Mouse (Mus musculus) ES-E14 (cell line): ENCODE measurements around the gene Terb1. TPM values are rescaled to one million over a fixed set of nuclear protein-coding genes. Genes with fewer than 3 reads are reported as not detected.

Source experiments
- DNase-seq: peaks from one replicate; pipeline ENCODE4 v3.0.0-alpha.2; 2013; ENCODE audit warnings: low read depth, low spot score
- H3K27ac ChIP-seq: 2 replicates; pipeline ENCODE4 v1.5.1; 2012; ENCODE audit warnings: low read depth, mild to moderate bottlenecking, low read length, moderate library complexity, mixed read lengths; ENCODE audit not compliant: poor library complexity, insufficient read depth, severe bottlenecking
- H3K36me3 ChIP-seq: 2 replicates; pipeline ENCODE4 v1.6.1; 2012; ENCODE audit warnings: mild to moderate bottlenecking, low read length, moderate library complexity, mixed read lengths; ENCODE audit not compliant: control insufficient read depth, poor library complexity, insufficient read depth, severe bottlenecking
- H3K4me1 ChIP-seq, 2 experiments: fragments of 150-350 bp in 1 of 2; sonication (generic) in 1 of 2; 2 replicates each; pipeline ENCODE4 v1.6.1; 2012; ENCODE audit warnings: low read length in 2 of 2, mild to moderate bottlenecking in 1 of 2, mixed read lengths in 1 of 2; ENCODE audit not compliant: control insufficient read depth in 2 of 2, insufficient read depth in 2 of 2, poor library complexity in 1 of 2
- H3K4me3 ChIP-seq, 2 experiments: fragments of 150-350 bp in 1 of 2; sonication (generic) in 1 of 2; 2 replicates each; pipeline ENCODE4 v1.5.1; 2012; ENCODE audit warnings: low read length in 2 of 2, low read depth in 1 of 2, mild to moderate bottlenecking in 1 of 2, mixed read lengths in 1 of 2; ENCODE audit not compliant: insufficient read depth in 1 of 2, poor library complexity in 1 of 2, severe bottlenecking in 1 of 2
- H3K9ac ChIP-seq: 2 replicates; pipeline ENCODE4 v1.6.1; 2012; ENCODE audit warnings: low read depth, mild to moderate bottlenecking, low read length, mixed read lengths; ENCODE audit not compliant: poor library complexity, insufficient read depth, severe bottlenecking
- H3K9me3 ChIP-seq: fragments of 150-350 bp; sonication (generic); 2 replicates; pipeline ENCODE4 v1.6.1; 2012; ENCODE audit warnings: low read depth, mild to moderate bottlenecking, low read length; ENCODE audit not compliant: control insufficient read depth, insufficient read depth
- CHD2 ChIP-seq: IDR thresholded peaks from 2 replicates; pipeline ENCODE4 v1.6.1; 2014; ENCODE audit warnings: mild to moderate bottlenecking, low read depth, low read length, inconsistent platforms
- HCFC1 ChIP-seq: IDR thresholded peaks from 2 replicates; pipeline ENCODE4 v1.6.1; 2012; ENCODE audit warnings: low read length, inconsistent platforms, borderline replicate concordance; ENCODE audit not compliant: insufficient read depth
- MAFK ChIP-seq: IDR thresholded peaks from 2 replicates; pipeline ENCODE4 v1.6.1; 2014; ENCODE audit warnings: mild to moderate bottlenecking, low read depth, low read length, inconsistent platforms; ENCODE audit not compliant: insufficient read depth
- ZC3H11A ChIP-seq: IDR thresholded peaks from 2 replicates; pipeline ENCODE4 v1.6.1; 2012; ENCODE audit warnings: low read depth, mild to moderate bottlenecking, inconsistent platforms, low read length, borderline replicate concordance
- ZNF384 ChIP-seq: IDR thresholded peaks from 2 replicates; pipeline ENCODE4 v1.6.1; 2012; ENCODE audit warnings: low read depth, low read length, inconsistent platforms
- in situ Hi-C, 2 experiments: fragments of 600-800 bp; cut with MboI; formaldehyde crosslinking; loops; one replicate each; pipeline ENCODE4 v1.15.1; 2025; ENCODE audit warnings: low sequenced_read_pairs in 2 of 2, inconsistent platforms in 1 of 2; ENCODE audit not compliant: unreplicated experiment in 2 of 2
- total RNA-seq: library from RNA; depleted of rRNA; stranded (reverse); fragments of 300-350 nt; gene quantifications from 2 replicates; pipeline ENCODE4 v1.2.3, GENCODE M21; 2012

The Terb1 gene
- total RNA-seq, 1 experiment = 0.45 TPM

GRCm38 (mm10) chr8:104434826-104435354, 74.8 kb downstream of the Terb1 start:
- no peak for DNase-seq
- Histone ChIP-seq H3K4me1 (peaks cover 4 to 22% of the 10 kb centered on the region in 2 experiments; a peak in 2 of 4 replicates), H3K9ac (peak overlapping the region; percentile 0; the same call in 1 of the 2 replicates), H3K4me3 (peak overlapping the region in 1 of 2 experiments; percentile 44; a peak in 1 of 4 replicates), H3K9me3 (no peaks in the 10 kb centered on the region), H3K27ac (peak overlapping the region; percentile 56; the same call in 1 of the 2 replicates), H3K36me3 (peaks cover 30% of the 10 kb centered on the region)
- in situ Hi-C loops = no loop called here
- TF ChIP-seq HCFC1 = no peak

- Histone ChIP-seq H3K36me3 (peaks cover 27% of the 10 kb centered on the region), H3K9ac (peak overlapping the region; percentile 0; the same call in 1 of the 2 replicates), H3K4me1 (peaks cover 4 to 17% of the 10 kb centered on the region in 2 experiments; a peak in 2 of 4 replicates), H3K9me3 (no peaks in the 10 kb centered on the region), H3K4me3 (no peak overlapping the region), H3K27ac (peak overlapping the region; percentile 79; the same call in 1 of the 2 replicates)
- in situ Hi-C loops = no loop called here
- no peak for DNase-seq
- TF ChIP-seq MAFK (no peak), HCFC1 (no peak), CHD2 (no peak), ZNF384 (no peak)
Measured at GRCm38 (mm10) chr8:104434275-104434674, 75.4 kb downstream of the Terb1 start.

- Histone ChIP-seq H3K4me1 (peaks cover 4 to 16% of the 10 kb centered on the region in 2 experiments; a peak in 2 of 4 replicates), H3K36me3 (peaks cover 28% of the 10 kb centered on the region), H3K27ac (peak overlapping the region; percentile 45; the same call in 1 of the 2 replicates), H3K4me3 (no peak overlapping the region), H3K9ac (no peak overlapping the region), H3K9me3 (no peaks in the 10 kb centered on the region)
- no peak for DNase-seq
- TF ChIP-seq MAFK = no peak
- TF ChIP-seq ZNF384 = no peak; the same call in 1 of the 2 replicates
- no peak for TF ChIP-seq HCFC1
- TF ChIP-seq CHD2 = no peak
- no peak for TF ChIP-seq ZC3H11A
- in situ Hi-C loops = no loop called here
Measured at GRCm38 (mm10) chr8:104433191-104433842, 76.4 kb downstream of the Terb1 start.

GRCm38 (mm10) chr8:104432656-104433055, 77.1 kb downstream of the Terb1 start:
- no peak for DNase-seq
- in situ Hi-C loops = no loop called here
- no peak overlapping the region for H3K4me3 ChIP-seq
- no peak overlapping the region; the same call in 1 of the 2 replicates for H3K27ac ChIP-seq
- H3K36me3 ChIP-seq = peaks cover 31% of the 10 kb centered on the region
- peaks cover 4 to 16% of the 10 kb centered on the region in 2 experiments; a peak in 2 of 4 replicates for H3K4me1 ChIP-seq
- H3K9me3 ChIP-seq = no peaks in the 10 kb centered on the region
- TF ChIP-seq ZC3H11A (no peak), ZNF384 (no peak), MAFK (no peak), HCFC1 (no peak), CHD2 (no peak)
- H3K9ac ChIP-seq = no peak overlapping the region
